Mouse (Mus musculus) kidney, adult 9 months (tissue): ENCODE measurements around the gene Cmah.
A peak's percentile ranks its signal among the peaks of the same experiment; 100 is the strongest.

Source experiments
- DNase-seq: peaks from one replicate; pipeline ENCODE4 v3.0.0; 2022

Cmah gene

GRCm38 (mm10) chr13:24518887-24519286 is 191.7 kb downstream of the Cmah start:
- peak; percentile 60 for DNase-seq

DNA sequence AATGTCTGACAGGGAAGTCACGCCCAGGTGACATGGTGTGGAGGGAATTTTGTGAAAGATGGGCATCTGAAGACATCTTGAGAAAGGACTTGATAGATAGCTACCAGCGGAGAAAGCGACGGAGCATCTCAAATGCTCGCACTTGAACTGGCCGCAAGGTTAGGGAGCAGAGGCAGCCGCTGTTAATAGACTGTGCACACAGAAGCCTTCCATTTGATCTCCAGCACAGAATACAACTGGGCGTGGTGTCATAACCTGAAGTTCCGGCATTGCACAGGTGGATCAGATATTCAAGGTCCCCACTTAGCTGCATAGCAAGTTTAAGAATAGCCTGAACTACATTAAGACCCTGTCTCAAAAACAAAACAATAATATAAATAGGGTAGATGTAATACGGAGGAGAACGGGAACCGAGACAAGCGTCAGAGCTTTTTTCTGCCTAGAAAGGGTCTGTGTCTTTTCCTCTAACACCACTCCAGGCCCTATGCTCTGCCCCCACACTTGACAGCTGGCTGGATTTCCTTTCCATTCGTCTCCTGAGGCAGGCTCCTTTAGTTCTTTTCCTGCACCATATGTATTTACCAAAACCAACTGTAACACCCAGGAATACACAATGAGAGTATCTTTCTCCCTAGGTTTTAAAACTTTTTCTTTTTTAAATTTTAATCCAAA is 192.9 kb downstream of the Cmah start:
- DNase-seq, result no peak

GRCm38 (mm10) chr13:24520796-24521195 is 193.6 kb downstream of the Cmah start:
- no peak for DNase-seq

GRCm38 (mm10) chr13:24521446-24522342 is 194.5 kb downstream of the Cmah start:
- no peak for DNase-seq

- no peak for DNase-seq
Observed at GRCm38 (mm10) chr13:24522343-24522837, 195.2 kb downstream of the Cmah start.

DNA sequence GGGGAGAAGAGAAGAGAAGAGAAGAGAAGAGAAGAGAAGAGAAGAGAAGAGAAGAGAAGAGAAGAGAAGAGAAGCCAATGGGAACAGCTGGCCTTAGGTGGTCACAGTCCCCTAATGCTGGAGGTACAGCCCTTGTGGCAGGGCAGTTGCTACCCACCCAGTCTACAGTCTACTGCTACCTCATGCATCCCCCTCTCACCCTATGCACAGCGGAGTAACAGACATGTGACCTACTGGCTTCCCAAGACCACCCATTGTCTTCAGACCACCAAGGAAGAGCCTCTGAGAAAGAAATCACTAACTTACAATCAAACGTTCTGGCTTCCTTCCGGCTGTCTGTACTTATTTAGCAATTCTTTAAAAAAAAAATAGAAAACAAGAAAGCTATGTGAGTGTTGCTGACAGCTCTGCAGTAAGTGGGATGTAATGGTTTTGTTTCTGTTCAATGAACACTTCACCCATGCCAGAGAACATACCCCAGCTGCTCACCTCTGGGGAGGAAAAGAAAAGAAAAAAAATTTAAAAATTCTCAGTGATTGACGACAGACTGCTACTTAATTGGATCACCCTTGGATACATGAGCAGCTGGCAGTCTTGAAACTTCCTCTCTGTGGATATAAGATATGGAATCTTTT is 196.5 kb downstream of the Cmah start:
- DNase-seq, result no peak

DNA sequence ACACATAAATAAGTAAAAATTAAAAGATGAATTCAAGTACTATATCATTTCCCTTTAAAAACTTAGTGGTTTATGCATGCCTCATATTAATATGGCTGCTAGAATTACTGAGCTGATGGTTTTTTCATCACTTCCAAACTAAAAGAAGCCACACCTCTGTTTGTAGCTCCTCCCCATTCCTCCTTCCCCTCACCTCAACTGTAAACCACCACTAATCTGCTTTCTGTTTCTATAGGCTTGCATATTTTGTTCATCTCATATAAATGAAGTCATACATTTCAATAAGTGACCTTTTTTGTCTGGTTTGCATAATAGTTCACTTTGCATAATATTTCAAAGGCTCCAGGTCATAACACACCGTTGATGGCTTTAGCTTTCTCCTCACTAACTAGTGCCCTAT is 197.3 kb downstream of the Cmah start:
- DNase-seq, result no peak

- DNase-seq, result no peak
Observed at GRCm38 (mm10) chr13:24525551-24525950, 198.3 kb downstream of the Cmah start.

GRCm38 (mm10) chr13:24526916-24527315 is 199.7 kb downstream of the Cmah start:
- no peak for DNase-seq
